Mouse (Mus musculus): ENCODE measurements around the gene Ago4. TPM values are rescaled to one million over a fixed set of nuclear protein-coding genes. Genes with fewer than 3 reads are reported as not detected.

Gene Ago4
- total RNA-seq, 2 experiments from 2014 or later = 6.2 to 6.3 TPM

DNA sequence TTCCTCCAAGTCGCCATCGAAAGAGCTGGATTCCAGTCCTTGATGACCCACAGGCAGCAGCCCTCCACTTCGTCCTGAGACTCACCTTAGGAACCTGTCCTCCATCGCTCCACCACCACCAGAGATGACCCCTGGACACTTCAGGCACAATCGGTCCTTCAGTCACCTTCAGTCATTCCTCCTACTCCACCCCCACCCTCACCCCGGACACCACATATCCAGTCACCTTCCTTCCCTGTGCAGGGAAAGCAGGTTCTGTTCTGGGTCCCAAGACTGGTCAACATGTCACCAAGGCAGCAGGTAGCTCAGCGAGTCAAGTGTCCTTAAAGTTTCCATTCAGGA, 428 bp upstream of the Ago4 start:
- DNase-seq (ENCODE audit: extremely low spot score in 1 of 2, low spot score in 2 of 2) = no peak
- intact Hi-C loops (cut with DNase I) = no loop called here

DNA sequence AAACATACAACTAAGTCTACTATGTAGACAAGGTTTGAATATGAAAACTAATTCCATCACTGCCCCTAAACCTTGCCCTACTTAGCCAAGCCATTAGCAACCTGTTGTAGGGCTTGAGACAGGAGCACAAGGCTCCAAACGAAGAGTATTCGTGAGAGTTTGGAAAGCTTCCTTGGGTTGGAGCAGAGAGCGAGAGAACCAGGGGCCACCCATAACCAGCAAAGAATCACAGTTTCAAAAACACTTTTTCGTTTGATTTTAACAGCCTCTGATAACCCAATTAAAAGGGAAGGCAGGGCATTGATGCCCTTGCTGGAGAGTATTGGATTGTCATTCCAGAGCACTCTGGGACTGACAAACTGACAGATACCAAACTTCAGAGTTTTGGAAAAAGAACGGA, 980 bp downstream of the Ago4 start:
- DNase-seq (ENCODE audit: extremely low spot score in 1 of 2, low spot score in 2 of 2) = no peak
- intact Hi-C loops (cut with DNase I) = no loop called here

DNA sequence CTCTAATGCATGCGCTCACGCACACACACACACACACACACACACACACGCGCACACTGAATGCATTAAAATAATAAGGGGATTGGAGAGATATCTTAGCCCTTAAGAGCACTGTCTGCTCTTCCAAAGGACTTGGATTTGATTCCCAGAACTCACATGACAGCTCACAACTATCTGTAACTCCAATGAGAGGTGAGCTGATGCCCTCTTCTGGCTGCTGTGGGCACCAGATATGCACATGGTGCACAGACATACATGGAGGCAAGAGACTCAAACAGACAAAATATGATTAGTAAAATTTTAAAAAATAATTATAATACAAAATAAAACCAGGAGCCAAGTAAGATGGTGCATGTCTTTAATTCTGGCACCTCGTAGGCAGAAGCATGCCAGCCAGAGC, 6.4 kb downstream of the Ago4 start:
- DNase-seq (ENCODE audit: extremely low spot score in 1 of 2, low spot score in 2 of 2) = no peak
- intact Hi-C loops (cut with DNase I) = no loop called here

DNA sequence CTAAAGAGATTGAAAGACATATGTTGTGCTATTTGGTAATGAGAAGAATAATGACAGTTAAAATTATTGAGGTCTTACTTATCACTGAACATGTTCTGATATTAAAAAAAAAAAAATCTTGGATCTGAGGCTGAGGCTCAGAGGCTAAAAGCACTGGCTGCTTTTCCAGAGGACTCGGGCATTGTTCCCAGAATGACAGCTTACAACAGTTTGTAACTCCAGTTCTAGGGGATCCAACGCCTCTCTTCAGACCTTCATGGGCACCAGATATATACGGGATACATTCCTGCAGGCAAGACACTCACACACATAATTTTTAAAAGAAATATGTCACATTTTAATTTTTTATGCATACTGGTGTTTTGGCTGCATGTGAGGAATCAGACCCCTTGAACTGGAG, 7.1 kb downstream of the Ago4 start:
- DNase-seq (ENCODE audit: extremely low spot score in 1 of 2, low spot score in 2 of 2) = no peak

DNA sequence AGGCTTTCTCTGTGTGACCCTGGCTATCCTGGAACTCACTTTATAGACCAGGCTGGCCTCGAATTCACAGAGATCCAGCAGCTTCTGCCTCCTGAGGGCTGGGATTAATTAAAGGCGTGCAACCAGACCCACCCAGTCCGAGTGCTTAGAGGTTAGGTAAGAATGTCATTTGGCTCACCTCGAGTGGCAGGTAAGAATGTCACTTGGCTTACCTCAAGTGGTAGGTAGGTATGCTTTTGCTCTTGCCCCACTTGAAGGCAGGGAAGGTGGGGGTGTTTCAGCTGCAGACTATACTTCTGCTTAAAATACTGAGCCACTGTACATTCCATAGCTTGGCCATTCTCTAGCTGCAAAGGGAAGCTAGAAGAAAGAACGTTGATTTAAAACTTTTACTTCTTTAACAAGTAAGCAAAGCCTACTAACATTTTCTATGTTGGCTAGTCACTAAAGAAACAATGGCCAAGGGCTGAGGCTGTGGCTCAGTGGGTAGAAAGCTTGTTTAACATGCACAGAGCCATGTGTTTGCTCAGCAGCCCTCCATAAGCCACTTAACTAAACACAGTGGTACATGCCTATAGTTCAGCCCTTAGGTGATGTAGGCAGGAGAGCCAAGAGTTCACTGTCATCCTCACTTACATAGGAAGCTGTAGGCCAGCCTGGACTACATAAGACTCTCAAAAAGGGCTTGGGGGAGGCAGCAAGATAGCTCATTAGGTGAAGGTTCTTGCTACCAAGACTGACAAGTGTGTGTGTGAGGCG, 20.8 kb downstream of the Ago4 start:
- DNase-seq (ENCODE audit: extremely low spot score in 1 of 2, low spot score in 2 of 2) = no peak
- intact Hi-C loops (cut with DNase I) = no loop called here

More for the DNA sequence above, 7.1 kb downstream of the Ago4 start:
- intact Hi-C loops (cut with DNase I) = no loop called here

DNA sequence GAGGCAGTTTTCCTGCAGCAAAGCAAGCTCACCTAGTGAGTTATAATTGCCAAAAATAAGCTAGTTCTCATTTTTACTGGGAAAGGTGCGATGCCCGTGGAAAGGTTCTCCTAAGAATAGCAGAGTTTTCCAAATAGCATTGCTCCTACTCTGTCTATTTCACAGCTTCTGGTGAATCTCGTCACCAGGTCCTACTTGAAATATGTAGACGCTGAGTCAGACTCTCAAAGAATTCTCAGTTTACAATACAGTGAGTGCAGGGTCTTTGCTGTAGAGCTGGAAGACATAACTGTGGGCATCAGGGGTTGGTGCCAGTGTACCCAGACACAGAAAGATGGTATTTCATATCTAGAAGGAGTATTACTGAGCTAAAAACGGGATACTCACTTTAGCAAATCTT, 22.3 kb downstream of the Ago4 start:
- intact Hi-C loops (cut with DNase I) = no loop called here
- no peak for DNase-seq (ENCODE audit: extremely low spot score in 1 of 2, low spot score in 2 of 2)

DNA sequence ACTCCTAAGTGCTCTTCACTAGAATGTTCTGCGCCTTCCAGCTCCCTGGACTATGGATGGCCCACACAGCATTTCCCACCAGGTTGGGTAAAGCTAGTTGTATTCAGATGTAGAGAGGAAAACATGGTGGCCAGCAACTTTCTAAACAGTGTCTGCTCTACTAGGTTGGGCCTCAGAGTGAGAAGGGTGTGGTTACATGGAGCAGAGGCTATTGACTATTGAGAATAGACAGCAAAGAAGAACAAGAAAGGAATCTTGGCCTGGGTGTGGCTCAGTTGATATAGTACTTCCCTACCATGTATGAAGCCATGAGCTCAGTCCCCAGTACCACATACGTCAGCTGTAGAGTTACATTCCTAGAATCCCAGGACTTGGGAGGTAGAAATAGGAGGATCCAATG, 24.2 kb downstream of the Ago4 start:
- DNase-seq (ENCODE audit: extremely low spot score in 1 of 2, low spot score in 2 of 2) = no peak
- intact Hi-C loops (cut with DNase I) = no loop called here

DNA sequence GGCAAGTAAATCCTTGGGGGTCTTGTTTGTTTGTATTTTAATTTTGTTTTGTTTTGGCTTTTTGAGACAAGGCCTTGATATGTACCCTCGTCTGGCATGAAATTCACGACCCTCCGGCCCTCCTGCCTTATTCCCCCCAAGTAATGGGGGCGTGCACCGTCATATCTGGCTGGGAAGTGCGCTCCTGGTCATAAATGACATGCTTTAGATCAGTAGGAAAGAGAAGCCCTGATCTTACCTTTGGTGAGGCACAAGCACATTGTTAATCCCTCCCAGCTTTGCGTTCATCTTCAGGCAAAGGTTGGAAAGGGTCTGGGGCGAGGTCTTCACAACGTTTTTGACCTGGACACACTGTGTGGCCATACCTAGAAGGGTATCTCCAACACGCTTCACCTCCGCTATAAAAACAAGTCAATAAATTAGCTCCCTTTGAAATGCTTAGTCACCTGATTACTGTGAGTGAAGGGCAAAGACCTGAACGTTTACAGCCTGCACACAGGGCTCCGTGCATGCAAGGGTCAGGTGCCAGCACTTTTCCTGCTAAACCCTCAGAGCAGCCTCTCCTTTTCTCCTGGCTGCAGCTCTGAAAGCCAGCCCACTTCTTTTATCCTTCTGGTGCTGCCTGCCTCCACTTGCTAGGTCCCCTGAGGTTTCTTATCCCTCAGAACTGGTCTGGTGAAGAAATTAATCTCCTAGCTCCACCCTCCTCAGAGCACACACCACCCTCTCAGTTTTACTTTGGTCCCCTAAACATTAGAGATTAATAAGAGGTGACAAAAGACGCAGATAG, 25.0 kb downstream of the Ago4 start:
- no peak for DNase-seq (ENCODE audit: extremely low spot score in 1 of 2, low spot score in 2 of 2)
- intact Hi-C loops (cut with DNase I) = no loop called here

DNA sequence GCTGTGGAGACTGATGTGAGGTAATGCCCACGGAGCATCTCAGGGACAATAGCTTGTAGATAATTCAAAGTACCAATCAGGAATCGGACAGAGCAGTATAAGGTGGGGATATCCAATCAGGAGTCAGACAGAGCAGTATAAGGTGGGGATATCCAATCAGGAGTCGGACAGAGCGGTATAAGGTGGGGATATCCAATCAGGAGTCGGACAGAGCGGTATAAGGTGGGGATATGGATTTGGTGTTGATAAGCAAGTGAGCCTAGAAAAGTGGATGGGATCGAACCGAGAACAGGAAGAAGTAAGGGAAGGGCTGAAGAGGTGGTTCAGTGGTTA, 30.3 kb downstream of the Ago4 start:
- no peak for DNase-seq (ENCODE audit: extremely low spot score in 1 of 2, low spot score in 2 of 2)
- intact Hi-C loops (cut with DNase I) = no loop called here

DNA sequence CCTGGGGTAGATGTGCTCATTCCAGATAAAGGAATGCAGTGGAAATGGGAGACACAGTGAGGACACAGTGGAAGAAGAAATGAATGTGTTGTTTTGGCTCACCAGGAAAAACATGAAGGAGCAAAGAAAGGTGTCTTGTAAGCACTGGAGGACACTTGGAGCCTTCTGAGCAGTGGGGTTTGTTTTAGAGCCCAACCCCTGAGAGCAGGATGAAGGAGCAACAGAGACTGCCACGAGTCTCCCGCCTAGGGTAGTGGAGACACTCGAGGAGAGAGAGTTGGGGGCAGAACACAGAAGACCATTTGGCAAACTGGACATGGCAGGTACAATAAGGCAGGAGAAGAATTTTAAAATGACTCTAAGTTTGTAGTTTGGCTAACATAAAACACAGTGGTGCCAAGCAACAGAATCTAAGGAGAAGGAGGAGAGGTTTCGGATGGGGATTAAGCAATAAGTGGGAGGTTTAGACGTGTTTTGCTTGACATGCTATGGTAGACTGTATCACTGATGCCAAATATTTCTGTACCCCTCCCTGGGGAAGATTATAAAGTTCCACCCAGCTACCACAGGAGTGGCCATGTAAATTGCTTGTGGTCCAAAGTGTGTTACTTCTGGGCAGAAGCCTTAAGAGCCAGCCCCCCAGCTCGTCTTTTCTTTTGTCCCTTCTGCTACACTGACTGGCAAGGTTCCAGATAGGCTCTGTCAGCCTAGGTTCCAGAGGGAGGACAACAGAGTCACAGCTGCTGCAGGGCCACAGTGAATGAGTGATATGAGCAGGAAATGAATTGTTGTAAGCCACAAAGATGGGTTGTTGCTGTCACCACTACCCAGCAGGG, 30.9 kb downstream of the Ago4 start:
- intact Hi-C loops (cut with DNase I) = no loop called here

DNA sequence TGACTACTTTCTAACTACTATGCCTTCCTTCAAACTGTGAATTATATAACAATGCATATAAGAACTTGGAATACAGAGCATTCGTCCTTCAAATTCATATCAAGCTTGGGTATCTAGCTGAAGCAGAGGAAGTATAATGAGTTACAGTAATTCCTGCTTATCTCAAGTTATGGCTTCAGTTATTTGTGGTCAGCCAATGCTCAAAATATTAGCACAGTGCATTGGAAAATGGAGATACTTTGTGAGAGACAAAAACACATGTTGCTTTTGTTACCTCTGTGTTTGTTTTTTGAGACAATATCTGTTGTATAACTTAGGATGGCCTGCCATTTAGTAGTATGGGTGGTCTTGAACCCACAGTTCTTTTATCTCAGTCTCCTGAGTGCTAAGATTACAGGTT, 34.7 kb downstream of the Ago4 start:
- intact Hi-C loops (cut with DNase I) = no loop called here
- DNase-seq (ENCODE audit: extremely low spot score in 1 of 2, low spot score in 2 of 2) = no peak

More for the DNA sequence above, 30.9 kb downstream of the Ago4 start:
- no peak for DNase-seq (ENCODE audit: extremely low spot score in 1 of 2, low spot score in 2 of 2)

DNA sequence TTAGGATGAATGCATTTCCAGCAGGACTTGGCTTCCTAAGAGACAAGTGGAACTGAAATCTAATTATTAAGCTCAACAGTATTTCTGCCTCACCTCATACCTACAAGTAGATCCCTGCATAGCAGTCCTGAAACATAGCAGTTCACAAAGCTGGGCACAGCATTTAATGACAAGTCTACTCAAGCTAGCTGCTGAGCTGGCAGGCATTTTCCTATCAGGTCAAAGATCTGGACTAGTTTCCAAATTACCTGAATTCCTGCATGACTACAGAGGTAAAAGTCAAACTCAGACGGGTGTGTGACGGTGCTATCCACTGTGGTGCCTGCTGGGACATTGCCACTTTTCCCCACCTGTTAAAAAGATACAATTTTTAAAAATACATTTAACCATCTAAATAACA, 36.3 kb downstream of the Ago4 start:
- no peak for DNase-seq (ENCODE audit: extremely low spot score in 1 of 2, low spot score in 2 of 2)
- intact Hi-C loops (cut with DNase I) = no loop called here

DNA sequence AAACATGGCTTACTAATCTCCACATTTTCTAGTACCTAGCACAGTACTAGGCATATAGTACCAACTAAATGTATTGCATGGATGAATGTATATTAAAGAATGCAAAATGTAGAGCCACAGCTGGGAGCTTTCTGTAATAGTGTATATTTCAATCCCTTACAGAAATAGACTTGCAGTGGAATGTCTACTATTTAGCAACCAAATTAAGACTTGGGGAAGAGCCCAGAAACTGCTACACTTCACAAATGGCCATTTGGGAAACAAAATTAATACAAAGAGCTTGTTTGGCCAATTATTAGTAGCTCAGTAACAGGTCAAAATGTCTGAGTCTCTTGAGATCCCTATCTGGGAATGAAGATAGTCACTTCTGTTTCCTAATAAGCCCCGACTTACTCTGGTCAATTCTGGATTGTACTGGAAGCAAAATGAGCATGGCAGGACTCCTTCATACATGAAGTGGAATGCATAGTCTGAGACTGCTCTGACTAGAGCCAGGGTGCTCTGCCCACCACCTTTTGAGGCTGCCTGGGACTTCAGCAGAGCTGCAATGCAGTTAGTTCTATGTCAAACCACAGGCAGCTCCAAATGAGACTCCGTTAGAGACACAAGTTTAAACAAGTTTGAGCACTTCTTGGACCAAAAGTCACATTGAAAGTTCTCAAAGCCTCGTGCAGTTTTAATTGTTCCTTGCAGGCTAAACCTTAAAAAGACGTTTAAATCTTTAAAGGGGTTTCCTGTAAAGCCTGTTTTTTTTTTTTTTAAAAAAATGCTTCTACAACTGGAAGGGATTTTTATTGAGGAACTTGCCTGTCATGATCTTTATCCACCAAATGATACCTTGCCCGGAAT, 37.1 kb downstream of the Ago4 start:
- intact Hi-C loops (cut with DNase I) = no loop called here
- no peak for DNase-seq (ENCODE audit: extremely low spot score in 1 of 2, low spot score in 2 of 2)

DNA sequence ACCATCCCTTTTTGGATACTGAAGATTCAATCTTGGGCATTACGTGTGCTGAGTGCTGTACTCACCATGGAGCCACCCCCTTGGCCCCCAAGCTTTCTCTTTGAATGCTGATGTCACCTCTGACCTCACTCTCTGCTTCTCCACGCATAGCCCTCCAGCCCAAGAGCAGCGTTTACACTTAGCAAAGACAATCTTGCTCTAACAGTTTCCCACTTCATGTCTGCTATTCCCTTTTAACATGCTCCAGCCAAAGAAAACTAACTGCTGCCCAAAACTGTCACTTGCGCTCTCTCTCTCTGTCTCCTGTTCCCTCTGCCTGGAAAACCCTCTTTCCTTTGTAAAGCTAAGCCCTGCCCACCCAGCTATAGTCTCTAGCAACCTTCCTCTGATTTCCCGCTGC, 37.8 kb downstream of the Ago4 start:
- no peak for DNase-seq (ENCODE audit: extremely low spot score in 1 of 2, low spot score in 2 of 2)
- intact Hi-C loops (cut with DNase I) = no loop called here

DNA sequence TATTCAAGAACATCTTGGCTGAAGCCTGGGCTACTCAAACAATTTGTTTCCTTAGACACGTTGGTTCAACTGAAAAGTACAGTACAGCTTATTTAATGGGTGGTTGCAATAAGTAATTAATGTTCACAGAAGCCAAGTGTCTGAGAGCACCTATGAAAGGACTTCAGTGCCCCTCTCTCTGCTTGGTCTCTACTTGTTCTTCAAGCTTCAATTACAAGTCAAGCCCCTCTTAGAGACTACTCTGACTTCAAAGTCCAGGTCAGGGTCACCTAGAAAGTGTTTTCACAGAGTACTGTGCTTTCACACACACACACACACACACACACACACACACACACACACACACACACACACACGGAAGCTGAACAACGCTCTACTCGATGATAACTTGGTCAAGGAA, 39.9 kb downstream of the Ago4 start:
- DNase-seq (ENCODE audit: extremely low spot score in 1 of 2, low spot score in 2 of 2) = no peak
- intact Hi-C loops (cut with DNase I) = no loop called here

DNA sequence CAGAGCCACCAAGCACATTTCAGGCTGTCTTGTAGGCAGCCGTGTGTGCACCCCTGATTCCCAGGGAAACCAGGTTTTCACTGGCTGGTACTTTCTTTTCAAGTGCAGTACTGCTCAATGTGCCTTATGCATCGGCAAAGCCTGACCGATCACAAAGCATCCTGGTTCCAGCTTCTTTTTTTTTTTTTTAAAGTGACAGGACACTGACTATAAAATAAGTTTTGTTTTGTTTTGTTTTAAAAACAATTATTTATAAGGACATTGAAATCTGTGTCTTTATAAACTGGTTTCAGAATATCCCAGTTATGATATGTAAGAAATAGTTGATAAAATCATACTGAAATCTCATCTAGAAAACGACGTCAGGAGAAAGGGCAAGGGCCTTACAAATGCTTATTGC, 41.3 kb downstream of the Ago4 start:
- no peak for DNase-seq (ENCODE audit: extremely low spot score in 1 of 2, low spot score in 2 of 2)
- intact Hi-C loops (cut with DNase I) = no loop called here

DNA sequence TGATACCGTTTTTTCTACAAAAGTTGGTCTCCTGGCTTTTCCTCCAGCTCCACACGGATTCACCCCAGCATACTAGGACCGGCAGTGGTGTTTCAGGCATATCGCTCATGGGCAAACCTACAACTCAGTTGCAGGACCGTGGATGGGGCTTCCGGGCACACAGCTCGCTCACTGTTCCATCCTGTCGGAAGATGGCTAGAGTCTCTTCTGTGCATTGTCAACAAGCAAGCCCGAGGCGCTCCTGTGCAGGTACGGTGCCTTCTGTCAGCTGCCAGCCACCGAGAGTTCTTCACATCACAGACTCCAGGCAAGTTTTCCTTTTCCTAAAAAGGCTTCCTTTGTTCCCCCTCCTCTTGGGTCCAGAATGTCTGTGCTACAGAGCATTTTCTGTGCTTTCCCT, 42.5 kb downstream of the Ago4 start:
- intact Hi-C loops (cut with DNase I) = no loop called here
- no peak for DNase-seq (ENCODE audit: extremely low spot score in 1 of 2, low spot score in 2 of 2)

DNA sequence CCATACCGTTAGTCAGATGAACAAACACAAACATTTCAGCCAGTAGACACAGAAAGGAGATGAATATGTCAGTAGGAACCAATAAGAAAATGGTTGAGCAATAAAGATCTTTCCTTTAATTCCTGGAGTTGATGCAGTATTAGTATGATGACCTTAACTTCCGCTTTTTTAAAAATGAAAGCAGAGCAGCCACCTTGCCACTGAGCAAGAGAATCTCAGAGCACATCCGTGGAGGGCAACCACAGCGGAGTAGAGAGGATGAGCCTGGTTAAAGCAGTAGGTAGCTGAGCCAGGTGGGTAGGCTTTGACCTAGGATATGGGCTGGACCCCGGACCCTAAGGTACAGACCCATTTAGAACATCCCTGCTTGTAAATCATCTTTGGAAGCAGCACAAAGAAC, 43.5 kb downstream of the Ago4 start:
- no peak for DNase-seq (ENCODE audit: extremely low spot score in 1 of 2, low spot score in 2 of 2)
- intact Hi-C loops (cut with DNase I) = no loop called here

DNA sequence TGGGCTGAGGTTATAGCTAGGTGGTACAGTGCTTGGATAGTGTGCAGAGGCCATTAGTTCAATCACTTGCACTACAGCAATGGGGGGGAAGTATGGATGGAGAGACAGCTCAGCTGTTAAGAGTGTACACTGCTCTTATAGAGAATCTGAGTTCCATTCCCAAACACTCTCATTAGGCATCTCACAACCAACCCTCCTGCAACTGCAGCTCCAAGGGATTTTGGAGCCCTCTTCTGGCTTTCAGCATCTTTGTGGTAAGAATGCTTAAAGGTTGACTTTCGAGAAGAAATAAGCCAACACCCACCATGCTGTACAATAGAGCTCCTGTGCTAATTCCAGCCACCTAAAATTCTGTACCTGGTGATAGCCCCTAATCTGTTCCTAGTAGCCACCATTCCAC, 47.1 kb downstream of the Ago4 start:
- intact Hi-C loops (cut with DNase I) = no loop called here
- no peak for DNase-seq (ENCODE audit: extremely low spot score in 1 of 2, low spot score in 2 of 2)
